Mouse (Mus musculus) brain, adult 10 weeks (tissue): ENCODE measurements around the gene Dennd2a. TPM values are rescaled to one million over a fixed set of nuclear protein-coding genes. Genes with fewer than 3 reads are reported as not detected.

Experiments used
- polyA plus RNA-seq: library from polyadenylated mRNA; stranded (reverse); fragments of 350-450 nt; fragmentation: Illumina TruSeq; extraction: RNeasy Lipid Tissue Mini Kit (QIAGEN cat#74804); gene quantifications from one replicate; pipeline ENCODE4 v1.2.3, GENCODE M21; 2015; ENCODE audit warnings: low read depth, low replicate concordance

Dennd2a gene
- 11.3 TPM for polyA plus RNA-seq

GRCm38 (mm10) chr6:39557723-39558261 is at the start of gene Dennd2a:
Gene Dennd2a (minus strand): TSS chr6:39557867.

GRCm38 (mm10) chr6:39592401-39593214 is 34.9 kb upstream of the Dennd2a start, which contains the start of gene Ndufb2:
Gene Ndufb2 (plus strand): TSS chr6:39592574.

GRCm38 (mm10) chr6:39585517-39585916 is 27.9 kb upstream of the Dennd2a start, which contains the start of gene Gm42420:
Gene Gm42420 (plus strand): TSS chr6:39585753.

GRCm38 (mm10) chr6:39573791-39574554 is 16.3 kb upstream of the Dennd2a start, which contains the start of gene Adck2:
Gene Adck2 (plus strand): TSS chr6:39573873.

GRCm38 (mm10) chr6:39419851-39420721 is 137.6 kb downstream of the Dennd2a start, which contains the start of gene Mkrn1:
Gene Mkrn1 (minus strand): TSS chr6:39420462.

Other genes starting within 250 kb of the Dennd2a start
- gene Slc37a3, start 180.2 kb downstream of the Dennd2a start, polyA plus RNA-seq, result 42.1 TPM
- not detected for gene Rab19, start 176.7 kb downstream of the Dennd2a start, polyA plus RNA-seq
- 106 TPM for gene Mkrn1, start 137.4 kb downstream of the Dennd2a start, polyA plus RNA-seq
- gene Adck2, start 16.0 kb upstream of the Dennd2a start, polyA plus RNA-seq, result 25.3 TPM
- gene Gm42420, start 27.9 kb upstream of the Dennd2a start, polyA plus RNA-seq, result not detected
- 410 TPM for gene Ndufb2, start 34.7 kb upstream of the Dennd2a start, polyA plus RNA-seq
- gene Braf, start 167.6 kb upstream of the Dennd2a start, polyA plus RNA-seq, result 38.9 TPM